Mouse (Mus musculus): Measurements from ENCODE around the gene Zfp423. TPM values are rescaled to one million over a fixed set of nuclear protein-coding genes. Genes with fewer than 3 reads are reported as not detected.

Gene Zfp423
- total and polyA plus RNA-seq, 2 experiments from 2014 or later: 1.9 to 7.9 TPM

- Histone ChIP-seq H3K9me3 (replicated peaks; ENCODE audit: control insufficient read depth, low read length) (no peaks in the 10 kb centered on the region), H3K4me1 (ENCODE audit: control insufficient read depth, insufficient read depth) (peaks cover 5% of the 10 kb centered on the region; the same call in 1 of the 2 replicates), H3K27me3 (ENCODE audit: control insufficient read depth, insufficient read depth, low read length) (0 out of 2 replicates have a peak, but pooled peaks cover 4% of the 10 kb centered on the region), H3K36me3 (replicated peaks; ENCODE audit: control insufficient read depth, insufficient read depth, low read length) (no peaks in the 10 kb centered on the region), H3K4me3 (ENCODE audit: low read depth, low read length) (no peak overlapping the region), H3K27ac (ENCODE audit: low read depth) (no peak overlapping the region), H3K9ac (replicated peaks; ENCODE audit: low read depth, low read length) (no peak overlapping the region), H3K4me2 (ENCODE audit: low read depth, low read length) (0 out of 2 replicates have a peak overlapping the region, but pooled peaks have one; percentile 89)
- ATAC-seq (ENCODE audit: insufficient read depth, low read depth) (no peak), DNase-seq (ENCODE audit: low spot score) (no peak)
- WGBS: 62% methylated on average over 5 of the region's 5 CpGs
- TF ChIP-seq CTCF (IDR thresholded peaks at IDR 0.05; ENCODE audit: low read depth): no peak
Measured at GRCm38 (mm10) chr8:87944225-87944934, 15.0 kb downstream of the Zfp423 start.

DNA sequence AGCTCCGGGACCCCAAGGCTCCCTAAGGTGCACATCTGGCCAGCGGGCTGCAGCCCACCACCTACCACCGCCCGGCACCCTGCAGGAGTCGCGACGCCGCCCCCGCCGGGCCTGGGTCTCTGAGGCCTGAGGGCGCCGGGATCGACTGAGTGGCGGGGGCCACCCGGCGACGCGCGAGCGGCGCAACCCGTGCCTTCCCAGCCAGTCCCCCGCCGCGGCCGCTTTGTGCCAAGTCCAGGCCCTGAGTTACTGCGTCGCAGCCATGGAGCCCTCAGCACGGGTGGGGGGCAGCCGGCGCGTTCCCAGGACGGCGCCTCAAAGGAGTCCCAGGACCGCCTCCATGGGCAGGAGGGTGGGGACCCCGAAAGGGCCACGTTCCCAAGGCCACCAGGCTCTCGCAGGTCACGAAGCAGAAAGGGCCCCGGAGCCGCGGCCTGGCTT is 15.7 kb downstream of the Zfp423 start:
- ATAC-seq (ENCODE audit: insufficient read depth, low read depth) (peak; percentile 44), DNase-seq (ENCODE audit: low spot score) (no peak)

GRCm38 (mm10) chr8:87940646-87941045 is 18.7 kb downstream of the Zfp423 start:
- H3K36me3 ChIP-seq (replicated peaks; ENCODE audit: control insufficient read depth, insufficient read depth, low read length): no peaks in the 10 kb centered on the region
- DNase-seq (ENCODE audit: low spot score): no peak
- H3K4me3 ChIP-seq (ENCODE audit: low read depth, low read length): no peak overlapping the region
- H3K9ac ChIP-seq (replicated peaks; ENCODE audit: low read depth, low read length): no peak overlapping the region
- no peak for ATAC-seq (ENCODE audit: insufficient read depth, low read depth)
- TF ChIP-seq EP300 (IDR thresholded peaks at IDR 0.05; ENCODE audit: low read depth) (no peak), CTCF (IDR thresholded peaks at IDR 0.05; ENCODE audit: low read depth) (no peak)
- WGBS: 48% methylated on average over 6 of the region's 6 CpGs
- H3K27me3 ChIP-seq (ENCODE audit: control insufficient read depth, insufficient read depth, low read length): 0 out of 2 replicates have a peak, but pooled peaks cover 4% of the 10 kb centered on the region
- H3K4me1 ChIP-seq (ENCODE audit: control insufficient read depth, insufficient read depth): peaks cover 23% of the 10 kb centered on the region
- H3K4me2 ChIP-seq (ENCODE audit: low read depth, low read length): no peak overlapping the region
- H3K9me3 ChIP-seq (replicated peaks; ENCODE audit: control insufficient read depth, low read length): no peaks in the 10 kb centered on the region
- H3K27ac ChIP-seq (ENCODE audit: low read depth): no peak overlapping the region; the same call in 1 of the 2 replicates

More for the DNA sequence above, 15.7 kb downstream of the Zfp423 start:
- H3K9me3 ChIP-seq (replicated peaks; ENCODE audit: control insufficient read depth, low read length): no peaks in the 10 kb centered on the region
- peaks cover 10% of the 10 kb centered on the region for H3K4me1 ChIP-seq (ENCODE audit: control insufficient read depth, insufficient read depth)
- H3K36me3 ChIP-seq (replicated peaks; ENCODE audit: control insufficient read depth, insufficient read depth, low read length): no peaks in the 10 kb centered on the region
- no peak overlapping the region for H3K27ac ChIP-seq (ENCODE audit: low read depth)
- H3K9ac ChIP-seq (replicated peaks; ENCODE audit: low read depth, low read length): peak overlapping the region; percentile 49
- H3K4me2 ChIP-seq (ENCODE audit: low read depth, low read length): peak overlapping the region; percentile 89
- peak overlapping the region; percentile 48 for H3K4me3 ChIP-seq (ENCODE audit: low read depth, low read length)
- 0 out of 2 replicates have a peak, but pooled peaks cover 4% of the 10 kb centered on the region for H3K27me3 ChIP-seq (ENCODE audit: control insufficient read depth, insufficient read depth, low read length)
- TF ChIP-seq EP300 (IDR thresholded peaks at IDR 0.05; ENCODE audit: low read depth) (no peak), CTCF (IDR thresholded peaks at IDR 0.05; ENCODE audit: low read depth) (no peak)
- 9% methylated on average over 42 of the region's 42 CpGs for WGBS

- Histone ChIP-seq H3K4me3 (ENCODE audit: low read depth, low read length) (peak overlapping the region; percentile 35; the same call in 1 of the 2 replicates), H3K27me3 (ENCODE audit: control insufficient read depth, insufficient read depth, low read length) (0 out of 2 replicates have a peak, but pooled peaks cover 4% of the 10 kb centered on the region), H3K9me3 (replicated peaks; ENCODE audit: control insufficient read depth, low read length) (no peaks in the 10 kb centered on the region), H3K4me1 (ENCODE audit: control insufficient read depth, insufficient read depth) (peaks cover 23% of the 10 kb centered on the region), H3K27ac (ENCODE audit: low read depth) (0 out of 2 replicates have a peak overlapping the region, but pooled peaks have one; percentile 66), H3K36me3 (replicated peaks; ENCODE audit: control insufficient read depth, insufficient read depth, low read length) (no peaks in the 10 kb centered on the region), H3K4me2 (ENCODE audit: low read depth, low read length) (peak overlapping the region; percentile 66), H3K9ac (replicated peaks; ENCODE audit: low read depth, low read length) (no peak overlapping the region)
- DNase-seq (ENCODE audit: low spot score): no peak
- 11% methylated on average over 8 of the region's 8 CpGs for WGBS
- no peak for ATAC-seq (ENCODE audit: insufficient read depth, low read depth)
- TF ChIP-seq CTCF (IDR thresholded peaks at IDR 0.05; ENCODE audit: low read depth): no peak
- no peak for TF ChIP-seq EP300 (IDR thresholded peaks at IDR 0.05; ENCODE audit: low read depth)
Measured at GRCm38 (mm10) chr8:87939308-87939936, 20.0 kb downstream of the Zfp423 start.

DNA sequence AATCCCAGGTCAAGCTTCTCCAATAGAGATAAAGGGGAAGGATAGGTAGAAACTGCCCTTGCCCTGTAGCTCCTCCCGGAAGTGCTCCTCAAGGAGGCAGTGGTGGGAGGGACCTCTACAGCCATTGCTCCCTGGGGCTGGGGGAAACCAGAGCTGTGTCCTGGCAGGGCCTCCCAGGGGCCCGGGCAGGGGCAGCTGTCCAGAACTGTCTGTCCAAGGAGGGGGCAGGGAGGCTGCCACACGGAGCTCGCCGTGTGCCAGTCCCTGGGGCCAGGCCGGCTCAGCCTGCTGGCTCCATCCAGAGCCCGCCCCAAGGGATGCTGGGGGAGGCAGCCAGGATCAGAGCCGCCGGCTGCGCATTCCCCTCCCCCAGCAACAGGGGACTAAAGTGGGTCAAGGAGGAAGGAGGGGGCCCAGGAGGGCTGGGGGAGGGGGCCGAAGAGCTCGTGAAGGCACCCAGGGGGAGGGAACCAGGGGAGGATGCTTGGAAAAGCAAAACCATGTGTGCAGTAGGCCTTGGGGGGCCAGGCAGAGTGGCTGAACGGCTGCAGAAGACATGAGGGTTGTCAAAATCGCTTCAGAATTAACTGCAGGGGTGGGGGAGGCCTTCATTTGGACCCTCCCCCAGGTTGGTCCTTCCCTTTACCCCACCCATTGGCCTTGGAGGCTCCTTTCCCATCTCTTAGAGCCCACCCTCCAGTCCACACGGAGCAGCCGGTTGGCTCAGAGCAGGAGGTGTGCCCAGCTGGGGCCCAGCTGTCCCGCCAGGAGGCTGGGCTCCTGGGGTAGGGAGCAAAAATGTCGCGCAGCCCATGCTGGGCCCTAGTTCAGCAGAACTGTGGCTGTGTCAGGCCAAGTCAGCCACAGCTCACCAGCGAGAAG is 20.8 kb downstream of the Zfp423 start:
- H3K4me2 ChIP-seq (ENCODE audit: low read depth, low read length): peak overlapping the region; percentile 66
- WGBS: 4% methylated on average over 20 of the region's 20 CpGs
- H3K27ac ChIP-seq (ENCODE audit: low read depth): peak overlapping the region; percentile 66
- H3K9ac ChIP-seq (replicated peaks; ENCODE audit: low read depth, low read length): no peak overlapping the region
- peak; percentile 69 for ATAC-seq (ENCODE audit: insufficient read depth, low read depth)
- peak; percentile 47 for DNase-seq (ENCODE audit: low spot score)
- H3K27me3 ChIP-seq (ENCODE audit: control insufficient read depth, insufficient read depth, low read length): 0 out of 2 replicates have a peak, but pooled peaks cover 5% of the 10 kb centered on the region
- H3K4me1 ChIP-seq (ENCODE audit: control insufficient read depth, insufficient read depth): peaks cover 22% of the 10 kb centered on the region
- no peaks in the 10 kb centered on the region for H3K36me3 ChIP-seq (replicated peaks; ENCODE audit: control insufficient read depth, insufficient read depth, low read length)
- TF ChIP-seq EP300 (IDR thresholded peaks at IDR 0.05; ENCODE audit: low read depth) (no peak), CTCF (IDR thresholded peaks at IDR 0.05; ENCODE audit: low read depth) (no peak)
- peak overlapping the region; percentile 35 for H3K4me3 ChIP-seq (ENCODE audit: low read depth, low read length)
- H3K9me3 ChIP-seq (replicated peaks; ENCODE audit: control insufficient read depth, low read length): no peaks in the 10 kb centered on the region

Measured in heart, postnatal 0 days (tissue).